Mouse (Mus musculus) olfactory bulb, adult 2 months (tissue): ENCODE measurements at regions not wholly inside any gene's neighbourhood (a gene's known extent, or its start where the extent isn't known, plus 50 kb on each side); places are given as distances from the start of the nearest gene placed in this dataset.

Source experiments
- CTCF ChIP-seq: fragments of 200-500 bp; IDR thresholded peaks from 2 replicates; pipeline ENCODE4 v1.5.1; 2012; ENCODE audit warnings: low read depth, mild to moderate bottlenecking, low read length, moderate library complexity; ENCODE audit not compliant: insufficient read depth
- POLR2A ChIP-seq: fragments of 200-500 bp; IDR thresholded peaks from 2 replicates; pipeline ENCODE4 v1.6.1; 2012; ENCODE audit warnings: mild to moderate bottlenecking, low read depth, low read length, moderate library complexity; ENCODE audit not compliant: insufficient read depth

- no peak for TF ChIP-seq CTCF
- no peak for TF ChIP-seq POLR2A
Observed at GRCm38 (mm10) chr3:119512596-119512995, 271.7 kb downstream of the Ptbp2 start.
